Mouse (Mus musculus) limb, embryonic 14.5 days (tissue): ENCODE measurements around the gene Fam71e1. TPM values are rescaled to one million over a fixed set of nuclear protein-coding genes. Genes with fewer than 3 reads are reported as not detected.

ENCODE experiments used
- ATAC-seq: fragments of 200-750 bp; cut with Nextera tagmentation; 2 replicates; pipeline ENCODE4 v1.8.0; 2017; ENCODE audit warnings: low read depth, moderate number of reproducible peaks, moderate TSS enrichment; ENCODE audit not compliant: low FRiP score
- DNase-seq: peaks from one replicate; pipeline ENCODE4 v3.0.0-alpha.2; 2015; ENCODE audit warnings: low spot score
- H3K27ac ChIP-seq: fragments of 300-500 bp; sonication (generic); replicated peaks from 2 replicates; pipeline ENCODE4 v1.5.1; 2014; ENCODE audit warnings: low read depth, mild to moderate bottlenecking, low read length, moderate library complexity, mixed read lengths
- H3K27me3 ChIP-seq: fragments of 300-500 bp; sonication (generic); 2 replicates; pipeline ENCODE4 v1.6.1; 2014; ENCODE audit warnings: low read length, mixed read lengths; ENCODE audit not compliant: control insufficient read depth, insufficient read depth
- H3K36me3 ChIP-seq: fragments of 300-500 bp; sonication (generic); 2 replicates; pipeline ENCODE4 v1.6.1; 2014; ENCODE audit warnings: mild to moderate bottlenecking, low read length, moderate library complexity, mixed read lengths; ENCODE audit not compliant: control insufficient read depth, insufficient read depth
- H3K4me1 ChIP-seq: fragments of 300-500 bp; sonication (generic); 2 replicates; pipeline ENCODE4 v1.6.1; 2014; ENCODE audit warnings: antibody characterized with exemption, low read length, mixed read lengths; ENCODE audit not compliant: control insufficient read depth, insufficient read depth
- H3K4me2 ChIP-seq: fragments of 300-500 bp; sonication (generic); replicated peaks from 2 replicates; pipeline ENCODE4 v1.6.1; 2014; ENCODE audit warnings: low read depth, mild to moderate bottlenecking, low read length, moderate library complexity; ENCODE audit not compliant: severe bottlenecking
- H3K4me3 ChIP-seq: fragments of 300-500 bp; sonication (generic); replicated peaks from 2 replicates; pipeline ENCODE4 v1.5.1; 2014; ENCODE audit warnings: low read length
- H3K9ac ChIP-seq: fragments of 300-500 bp; sonication (generic); 2 replicates; pipeline ENCODE4 v1.6.1; 2014; ENCODE audit warnings: mild to moderate bottlenecking, low read depth, low read length, moderate library complexity; ENCODE audit not compliant: severe bottlenecking
- H3K9me3 ChIP-seq: fragments of 300-500 bp; sonication (generic); 2 replicates; pipeline ENCODE4 v1.6.1; 2016; ENCODE audit warnings: low read length; ENCODE audit not compliant: control insufficient read depth
- POLR2A ChIP-seq: fragments of 200-500 bp; IDR thresholded peaks from 2 replicates; pipeline ENCODE4 v1.8.0; 2012; ENCODE audit warnings: inconsistent platforms, mild to moderate bottlenecking, moderate library complexity, borderline replicate concordance; ENCODE audit not compliant: insufficient read depth, insufficient read length; ENCODE audit errors: extremely low read depth
- WGBS: fragments of 180-500 bp; shearing (Covaris S2); extraction: QIAGEN DNeasy Blood & Tissue Kit; methylation state at CpG from one replicate; pipeline ENCODE4 v1.1.7; 2014; 5-methylcytosine and 5-hydroxymethylcytosine counted together
- polyA plus RNA-seq, 2 experiments: library from polyadenylated mRNA; depleted of rRNA in 1 of 2; stranded (reverse) in 1 of 2; unstranded in 1 of 2; fragments of >200 nt; fragmentation: Nextera tagmentation in 1 of 2; extraction: Ambion mirVana in 1 of 2; gene quantifications; 2 replicates each; pipeline versions ENCODE4 v1.2.1 to v1.2.3; 2012 to 2014

The Fam71e1 gene
- polyA plus RNA-seq, 2 experiments, result 12.2 to 21.5 TPM

DNA sequence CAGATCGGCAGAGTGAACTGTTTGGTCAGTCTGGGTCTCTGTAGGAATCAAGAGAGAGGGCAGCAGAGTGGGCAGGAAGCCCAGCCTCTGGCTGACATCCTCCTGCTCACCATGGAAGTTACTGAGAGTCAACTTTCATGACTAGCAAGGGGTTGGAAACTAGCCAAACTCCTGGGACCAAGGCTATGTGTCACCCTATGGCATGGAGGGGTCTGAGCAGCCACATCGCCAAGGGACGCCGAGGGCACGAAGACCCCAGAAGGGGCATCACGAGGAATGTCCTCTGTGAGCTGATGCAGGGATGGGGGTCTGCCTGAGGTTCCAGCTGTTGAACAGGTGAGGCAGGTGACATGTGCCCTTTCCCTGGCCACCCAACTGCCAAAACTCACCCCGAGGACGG is 7.8 kb upstream of the Fam71e1 start:
- DNase-seq (no peak), ATAC-seq (no peak)
- H3K4me1 ChIP-seq, result no peaks in the 10 kb centered on the region
- no peak overlapping the region for H3K9ac ChIP-seq
- no peak for TF ChIP-seq POLR2A
- no peaks in the 10 kb centered on the region for H3K27me3 ChIP-seq
- WGBS, result 88% methylated on average over 8 of the region's 8 CpGs
- H3K4me2 ChIP-seq, result no peak overlapping the region
- H3K9me3 ChIP-seq, result no peaks in the 10 kb centered on the region
- H3K27ac ChIP-seq, result no peak overlapping the region
- H3K4me3 ChIP-seq, result no peak overlapping the region
- peaks cover 52% of the 10 kb centered on the region for H3K36me3 ChIP-seq

DNA sequence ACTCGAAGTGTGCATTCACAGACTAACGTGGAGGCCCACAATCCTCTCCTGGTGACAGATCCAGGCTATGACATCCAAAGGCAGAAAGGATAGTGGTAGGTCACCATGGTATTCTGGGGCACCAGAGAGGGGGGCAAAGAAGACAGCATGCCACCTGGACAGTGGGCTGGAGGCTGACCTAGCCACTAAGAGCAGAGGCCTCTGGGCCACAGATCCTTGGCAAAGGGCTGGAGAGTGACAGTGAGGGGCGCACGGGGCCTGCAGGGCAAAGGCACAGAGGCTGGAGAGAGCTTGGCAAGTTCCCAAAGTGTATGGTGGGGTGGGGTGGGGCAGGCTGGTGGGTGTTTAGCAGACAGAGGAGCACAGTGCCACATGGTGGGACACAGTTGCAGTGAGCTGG is 6.1 kb upstream of the Fam71e1 start:
- no peak overlapping the region for H3K4me3 ChIP-seq
- no peak overlapping the region for H3K4me2 ChIP-seq
- H3K9ac ChIP-seq, result no peak overlapping the region
- H3K9me3 ChIP-seq, result no peaks in the 10 kb centered on the region
- peaks cover 59% of the 10 kb centered on the region for H3K36me3 ChIP-seq
- TF ChIP-seq POLR2A, result no peak
- ATAC-seq (no peak), DNase-seq (no peak)
- H3K27ac ChIP-seq, result no peak overlapping the region
- WGBS, result 92% methylated on average over 4 of the region's 4 CpGs
- H3K27me3 ChIP-seq, result no peaks in the 10 kb centered on the region
- H3K4me1 ChIP-seq, result peaks cover 2% of the 10 kb centered on the region; the same call in 1 of the 2 replicates

DNA sequence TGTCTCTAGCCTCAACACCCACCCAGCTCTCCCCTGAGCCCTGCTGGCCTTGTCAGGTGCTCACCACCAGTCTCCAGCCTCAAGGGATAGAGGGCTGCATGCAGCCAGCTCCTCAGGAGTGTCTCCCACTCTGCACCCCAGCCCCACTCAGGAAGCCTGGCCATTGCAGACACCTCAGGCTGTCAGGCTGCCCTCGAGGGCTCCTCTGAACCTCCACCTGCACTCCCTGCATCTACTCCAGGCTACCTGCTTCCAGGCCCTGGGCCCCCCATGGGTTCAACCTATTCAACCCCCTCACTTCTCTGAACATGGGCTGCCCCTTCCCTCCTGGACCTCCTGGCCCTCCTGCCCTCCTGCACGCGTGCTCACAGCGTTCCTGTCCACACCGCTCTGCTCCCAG is 5.0 kb upstream of the Fam71e1 start:
- Histone ChIP-seq H3K4me2 (no peak overlapping the region), H3K9me3 (no peaks in the 10 kb centered on the region), H3K27ac (no peak overlapping the region), H3K4me3 (no peak overlapping the region), H3K36me3 (peaks cover 59% of the 10 kb centered on the region), H3K4me1 (peaks cover 6% of the 10 kb centered on the region; the same call in 1 of the 2 replicates), H3K27me3 (no peaks in the 10 kb centered on the region), H3K9ac (no peak overlapping the region)
- WGBS, result 98% methylated on average over 5 of the region's 5 CpGs
- no peak for DNase-seq
- ATAC-seq, result no peak
- TF ChIP-seq POLR2A, result no peak

DNA sequence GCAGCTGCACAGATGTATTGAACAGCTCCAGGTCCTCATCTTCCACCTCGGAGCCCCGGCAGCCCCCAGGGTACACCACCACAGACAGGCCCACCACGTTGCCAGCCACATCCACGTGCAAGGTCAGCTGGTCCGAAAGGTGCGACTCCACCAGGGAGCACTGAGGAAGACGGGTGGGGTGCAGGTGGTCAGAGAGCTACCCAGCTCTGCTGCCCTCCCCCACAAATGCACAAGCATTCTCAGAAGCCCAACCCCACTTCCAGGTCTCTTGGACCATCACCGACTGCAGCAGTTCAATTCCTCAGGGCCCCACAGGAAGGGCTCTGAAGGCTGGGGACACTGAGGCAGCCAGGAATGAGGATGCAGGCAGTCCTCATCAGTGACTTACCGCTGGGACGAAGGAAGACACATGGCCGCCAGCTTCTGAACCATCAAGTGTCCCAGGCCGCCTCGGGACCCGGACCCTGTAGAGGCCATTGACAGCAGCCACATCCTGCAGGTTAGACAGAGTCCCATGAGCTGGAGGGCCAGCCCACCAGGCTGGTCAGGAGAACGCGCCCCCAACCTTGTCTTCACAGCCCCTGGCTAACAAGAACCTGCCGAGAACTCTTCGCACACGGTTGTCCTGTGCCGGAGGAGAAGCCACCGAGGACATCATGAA is 4.1 kb upstream of the Fam71e1 start:
- no peak for ATAC-seq
- no peak for DNase-seq
- TF ChIP-seq POLR2A, result no peak
- H3K4me2 ChIP-seq, result no peak overlapping the region
- H3K36me3 ChIP-seq, result peaks cover 59% of the 10 kb centered on the region
- peaks cover 11% of the 10 kb centered on the region; the same call in 1 of the 2 replicates for H3K4me1 ChIP-seq
- no peak overlapping the region for H3K9ac ChIP-seq
- H3K27me3 ChIP-seq, result no peaks in the 10 kb centered on the region
- 92% methylated on average over 21 of the region's 21 CpGs for WGBS
- H3K27ac ChIP-seq, result no peak overlapping the region
- no peaks in the 10 kb centered on the region for H3K9me3 ChIP-seq
- H3K4me3 ChIP-seq, result no peak overlapping the region

DNA sequence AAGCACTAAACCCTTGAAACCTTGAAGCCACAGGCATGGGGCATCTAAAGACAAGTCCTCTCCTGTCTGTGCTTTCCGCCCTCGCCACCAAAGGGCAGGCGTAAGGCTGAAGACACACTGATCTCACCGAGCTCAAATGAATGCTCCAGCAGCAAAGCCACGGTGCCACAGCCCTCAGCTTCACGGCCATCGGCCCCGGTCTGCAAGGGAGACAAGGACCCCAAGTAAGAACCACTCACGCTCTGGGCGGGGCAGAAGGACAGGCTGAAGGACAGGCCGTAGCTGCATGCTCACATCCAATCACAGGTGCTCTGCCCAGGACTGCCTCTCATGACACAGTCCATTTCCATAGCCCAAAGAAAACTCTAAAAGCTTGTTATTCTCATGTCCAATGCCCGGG is 1.7 kb upstream of the Fam71e1 start:
- no peak for TF ChIP-seq POLR2A
- 96% methylated on average over 12 of the region's 12 CpGs for WGBS
- Histone ChIP-seq H3K4me2 (0 out of 2 replicates have a peak overlapping the region, but pooled peaks have one; percentile 87), H3K4me1 (peaks cover 13% of the 10 kb centered on the region; the same call in 1 of the 2 replicates), H3K9me3 (no peaks in the 10 kb centered on the region), H3K27me3 (no peaks in the 10 kb centered on the region), H3K27ac (no peak overlapping the region), H3K36me3 (peaks cover 43% of the 10 kb centered on the region), H3K4me3 (no peak overlapping the region), H3K9ac (no peak overlapping the region)
- DNase-seq, result no peak
- ATAC-seq, result no peak
